Mouse (Mus musculus) testis, adult 2 months (tissue): ENCODE results near the gene Cdc42se2.

ENCODE experiments used
- CTCF ChIP-seq: fragments of 200-500 bp; IDR thresholded peaks from 2 replicates; pipeline ENCODE4 v1.5.1; 2012; ENCODE audit warnings: low read depth, mild to moderate bottlenecking, inconsistent platforms, low read length, moderate library complexity; ENCODE audit not compliant: control insufficient read depth, insufficient read depth, insufficient replicate concordance
- POLR2A ChIP-seq: fragments of 200-500 bp; IDR thresholded peaks from 2 replicates; pipeline ENCODE4 v1.6.1; 2012; ENCODE audit warnings: low read depth, mild to moderate bottlenecking, inconsistent platforms, low read length, moderate library complexity; ENCODE audit not compliant: control insufficient read depth

DNA sequence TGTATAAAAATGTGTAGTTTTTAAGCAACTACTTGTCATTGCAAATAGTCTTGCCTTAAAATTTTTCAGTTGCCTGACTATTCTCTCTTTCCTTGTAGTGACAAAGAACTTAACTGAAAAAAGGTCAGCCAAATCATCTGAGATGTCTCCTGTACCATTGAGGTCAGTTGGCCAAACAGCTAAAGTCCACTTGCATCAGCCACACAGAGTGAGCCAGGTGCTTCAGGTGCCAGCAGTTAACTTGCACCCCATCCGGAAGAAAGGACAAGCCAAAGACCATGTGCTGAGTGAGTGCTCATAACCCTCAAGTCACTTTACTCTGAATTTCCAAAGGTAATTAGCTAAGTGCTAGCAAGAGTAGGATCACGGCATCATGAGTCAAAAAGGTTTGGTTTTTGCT, 108.3 kb downstream of the Cdc42se2 start:
- TF ChIP-seq CTCF (no peak), POLR2A (no peak)
